Mouse (Mus musculus) intestine, embryonic 16.5 days (tissue): ENCODE results near the gene Arhgef25. TPM values are rescaled to one million over a fixed set of nuclear protein-coding genes. Genes with fewer than 3 reads are reported as not detected.
"Not testable (repeated sequence)": the region's sequence is repeated elsewhere in the genome, so short reads cannot be mapped to it uniquely, and the experiment has no call there.

Experiments used
- ATAC-seq: fragments of 200-750 bp; cut with Nextera tagmentation; 2 replicates; pipeline ENCODE4 v1.8.0; 2017; ENCODE audit warnings: moderate TSS enrichment, moderate library complexity
- H3K27ac ChIP-seq: fragments of 300-500 bp; sonication (generic); 2 replicates; pipeline ENCODE4 v1.5.1; 2014; ENCODE audit warnings: mild to moderate bottlenecking, low read length
- H3K27me3 ChIP-seq: fragments of 300-500 bp; sonication (generic); replicated peaks from 2 replicates; pipeline ENCODE4 v1.6.1; 2014; ENCODE audit warnings: low read length, control low read depth, mixed read lengths; ENCODE audit not compliant: control insufficient read depth, insufficient read depth
- H3K36me3 ChIP-seq: fragments of 300-500 bp; sonication (generic); 2 replicates; pipeline ENCODE4 v1.6.1; 2014; ENCODE audit warnings: low read length, control low read depth; ENCODE audit not compliant: control insufficient read depth, insufficient read depth
- H3K4me1 ChIP-seq: fragments of 300-500 bp; sonication (generic); 2 replicates; pipeline ENCODE4 v1.6.1; 2014; ENCODE audit warnings: low read length, control low read depth, mixed read lengths; ENCODE audit not compliant: control insufficient read depth, insufficient read depth
- H3K4me2 ChIP-seq: fragments of 300-500 bp; sonication (generic); 2 replicates; pipeline ENCODE4 v1.6.1; 2014; ENCODE audit warnings: low read depth, low read length, control low read depth
- H3K4me3 ChIP-seq: fragments of 300-500 bp; sonication (generic); 2 replicates; pipeline ENCODE4 v1.5.1; 2014; ENCODE audit warnings: mild to moderate bottlenecking, low read length
- H3K9ac ChIP-seq: fragments of 300-500 bp; sonication (generic); 2 replicates; pipeline ENCODE4 v1.6.1; 2014; ENCODE audit warnings: low read depth, low read length
- H3K9me3 ChIP-seq: fragments of 300-500 bp; sonication (generic); 2 replicates; pipeline ENCODE4 v1.6.1; 2016; ENCODE audit warnings: low read length, control low read depth; ENCODE audit not compliant: control insufficient read depth
- WGBS: fragments of 180-500 bp; shearing (Covaris S2); extraction: QIAGEN DNeasy Blood & Tissue Kit; methylation state at CpG from one replicate; pipeline ENCODE4 v1.1.7; 2014; 5-methylcytosine and 5-hydroxymethylcytosine counted together
- polyA plus RNA-seq: library from polyadenylated mRNA; unstranded; fragments of >200 nt; fragmentation: Nextera tagmentation; extraction: Ambion mirVana; gene quantifications from 2 replicates; pipeline ENCODE4 v1.2.1, GENCODE M21; 2015

Gene Arhgef25
- polyA plus RNA-seq, 1 experiment from 2014 or later, result 46.3 TPM

- Histone ChIP-seq H3K4me2 (no peak overlapping the region), H3K9ac (no peak overlapping the region), H3K36me3 (no peaks in the 10 kb centered on the region), H3K27ac (no peak overlapping the region), H3K4me3 (no peak overlapping the region), H3K9me3 (no peaks in the 10 kb centered on the region), H3K4me1 (peaks cover 14% of the 10 kb centered on the region; the same call in 1 of the 2 replicates), H3K27me3 (no peaks in the 10 kb centered on the region)
- ATAC-seq, result no peak
- 77% methylated on average over 9 of the region's 9 CpGs for WGBS
Observed at GRCm38 (mm10) chr10:127160081-127160480, 29.8 kb downstream of the Arhgef25 start.

- ATAC-seq, result peak; percentile 24; the same call in 1 of the 2 replicates
- no peaks in the 10 kb centered on the region for H3K9me3 ChIP-seq
- no peaks in the 10 kb centered on the region for H3K36me3 ChIP-seq
- no peak overlapping the region for H3K27ac ChIP-seq
- WGBS, result 58% methylated on average over 3 of the region's 3 CpGs
- H3K4me2 ChIP-seq, result no peak overlapping the region
- H3K9ac ChIP-seq, result no peak overlapping the region
- no peak overlapping the region for H3K4me3 ChIP-seq
- H3K4me1 ChIP-seq, result peaks cover 14% of the 10 kb centered on the region
- H3K27me3 ChIP-seq, result no peaks in the 10 kb centered on the region
Observed at GRCm38 (mm10) chr10:127158471-127158870, 31.4 kb downstream of the Arhgef25 start.

- Histone ChIP-seq H3K27ac (peak overlapping the region; percentile 3; the same call in 1 of the 2 replicates), H3K4me3 (no peak overlapping the region), H3K4me2 (no peak overlapping the region), H3K9ac (no peak overlapping the region), H3K4me1 (peaks cover 10% of the 10 kb centered on the region), H3K36me3 (no peaks in the 10 kb centered on the region), H3K27me3 (no peaks in the 10 kb centered on the region), H3K9me3 (no peaks in the 10 kb centered on the region)
- no peak for ATAC-seq
- WGBS, result 47% methylated on average over 1 of the region's 1 CpGs
Observed at GRCm38 (mm10) chr10:127156511-127156910, 33.4 kb downstream of the Arhgef25 start.

GRCm38 (mm10) chr10:127156089-127156488 is 33.8 kb downstream of the Arhgef25 start:
- peak; percentile 52 for ATAC-seq
- Histone ChIP-seq H3K27me3 (no peaks in the 10 kb centered on the region), H3K27ac (peak overlapping the region; percentile 76), H3K4me1 (peaks cover 10% of the 10 kb centered on the region), H3K4me2 (no peak overlapping the region), H3K4me3 (no peak overlapping the region), H3K9me3 (no peaks in the 10 kb centered on the region), H3K9ac (no peak overlapping the region), H3K36me3 (no peaks in the 10 kb centered on the region)
- 66% methylated on average over 1 of the region's 1 CpGs for WGBS

- no peaks in the 10 kb centered on the region for H3K9me3 ChIP-seq
- 0 out of 2 replicates have a peak, but pooled peaks have one; percentile 10 for ATAC-seq
- H3K4me2 ChIP-seq, result no peak overlapping the region
- H3K4me3 ChIP-seq, result no peak overlapping the region
- H3K36me3 ChIP-seq, result no peaks in the 10 kb centered on the region
- 80% methylated on average over 5 of the region's 5 CpGs for WGBS
- H3K27ac ChIP-seq, result no peak overlapping the region
- H3K4me1 ChIP-seq, result peaks cover 13% of the 10 kb centered on the region
- H3K9ac ChIP-seq, result no peak overlapping the region
- no peaks in the 10 kb centered on the region for H3K27me3 ChIP-seq
Observed at GRCm38 (mm10) chr10:127154652-127155051, 35.2 kb downstream of the Arhgef25 start.

GRCm38 (mm10) chr10:127154241-127154640 is 35.6 kb downstream of the Arhgef25 start:
- Histone ChIP-seq H3K27me3 (no peaks in the 10 kb centered on the region), H3K9ac (no peak overlapping the region), H3K9me3 (no peaks in the 10 kb centered on the region), H3K4me3 (no peak overlapping the region), H3K36me3 (no peaks in the 10 kb centered on the region), H3K27ac (no peak overlapping the region), H3K4me2 (no peak overlapping the region), H3K4me1 (peaks cover 13% of the 10 kb centered on the region)
- 69% methylated on average over 2 of the region's 2 CpGs for WGBS
- ATAC-seq, result peak; percentile 40

GRCm38 (mm10) chr10:127153323-127153722 is 36.6 kb downstream of the Arhgef25 start:
- H3K9ac ChIP-seq, result no peak overlapping the region
- H3K27ac ChIP-seq, result no peak overlapping the region
- H3K36me3 ChIP-seq, result no peaks in the 10 kb centered on the region
- H3K4me3 ChIP-seq, result no peak overlapping the region
- no peaks in the 10 kb centered on the region for H3K9me3 ChIP-seq
- no peak overlapping the region for H3K4me2 ChIP-seq
- no peak for ATAC-seq
- peaks cover 13% of the 10 kb centered on the region for H3K4me1 ChIP-seq
- WGBS, result 92% methylated on average over 7 of the region's 7 CpGs
- H3K27me3 ChIP-seq, result no peaks in the 10 kb centered on the region

- WGBS, result 78% methylated on average over 10 of the region's 10 CpGs
Observed at GRCm38 (mm10) chr10:127152556-127152955, 37.3 kb downstream of the Arhgef25 start.

GRCm38 (mm10) chr10:127151233-127151632 is 38.6 kb downstream of the Arhgef25 start:
- WGBS, result 81% methylated on average over 3 of the region's 3 CpGs
- not testable (repeated sequence) for H3K4me2 ChIP-seq, H3K4me1 ChIP-seq, H3K9ac ChIP-seq, H3K27ac ChIP-seq, H3K27me3 ChIP-seq, H3K9me3 ChIP-seq, H3K4me3 ChIP-seq, H3K36me3 ChIP-seq, ATAC-seq

More at GRCm38 (mm10) chr10:127152556-127152955, 37.3 kb downstream of the Arhgef25 start:
- H3K27ac ChIP-seq, H3K9me3 ChIP-seq, H3K9ac ChIP-seq, H3K4me3 ChIP-seq, H3K27me3 ChIP-seq, H3K36me3 ChIP-seq, ATAC-seq, H3K4me2 ChIP-seq: not testable (repeated sequence)
- peaks cover 11% of the 10 kb centered on the region for H3K4me1 ChIP-seq

GRCm38 (mm10) chr10:127150471-127150872 is 39.4 kb downstream of the Arhgef25 start:
- Histone ChIP-seq H3K9ac (no peak overlapping the region), H3K36me3 (no peaks in the 10 kb centered on the region), H3K9me3 (no peaks in the 10 kb centered on the region), H3K27ac (0 out of 2 replicates have a peak overlapping the region, but pooled peaks have one; percentile 39), H3K4me1 (peaks cover 3% of the 10 kb centered on the region), H3K27me3 (no peaks in the 10 kb centered on the region), H3K4me2 (no peak overlapping the region), H3K4me3 (no peak overlapping the region)
- ATAC-seq, result peak; percentile 54
- 68% methylated on average over 4 of the region's 4 CpGs for WGBS
